Mouse (Mus musculus) right cerebral cortex, adult 2 months (tissue): Measurements from ENCODE around the gene Ctnnd2.

Source experiments
- DNase-seq, 2 experiments: peaks; one replicate each; pipeline ENCODE4 v3.0.0; 2021 to 2022; ENCODE audit warnings: low spot score in 2 of 2

Ctnnd2 gene

GRCm38 (mm10) chr15:30384386-30384785 lies 212.0 kb downstream of the Ctnnd2 start:
- no peak for DNase-seq

GRCm38 (mm10) chr15:30386489-30386888 lies 214.1 kb downstream of the Ctnnd2 start:
- DNase-seq, result no peak

- DNase-seq, result no peak
These were observed 214.9 kb downstream of the Ctnnd2 start for GRCm38 (mm10) chr15:30387244-30387643.

GRCm38 (mm10) chr15:30401111-30401510 lies 228.7 kb downstream of the Ctnnd2 start:
- no peak for DNase-seq

- no peak for DNase-seq
These were observed 233.9 kb downstream of the Ctnnd2 start for GRCm38 (mm10) chr15:30406254-30406653.

GRCm38 (mm10) chr15:30423146-30423545 lies 250.8 kb downstream of the Ctnnd2 start:
- DNase-seq, result no peak

GRCm38 (mm10) chr15:30424290-30424689 lies 251.9 kb downstream of the Ctnnd2 start:
- DNase-seq, result peak; percentile 44 to 56

- peak in 1 of 2 experiments; percentile 55 for DNase-seq
These were observed 254.9 kb downstream of the Ctnnd2 start for GRCm38 (mm10) chr15:30427342-30427741.

GRCm38 (mm10) chr15:30439045-30439444 lies 266.7 kb downstream of the Ctnnd2 start:
- no peak for DNase-seq

GRCm38 (mm10) chr15:30450765-30451164 lies 278.4 kb downstream of the Ctnnd2 start:
- DNase-seq, result peak in 1 of 2 experiments; percentile 49

- no peak for DNase-seq
These were observed 279.5 kb downstream of the Ctnnd2 start for GRCm38 (mm10) chr15:30451921-30452320.

GRCm38 (mm10) chr15:30457541-30458250 lies 285.3 kb downstream of the Ctnnd2 start:
- DNase-seq, result no peak

- no peak for DNase-seq
These were observed 286.3 kb downstream of the Ctnnd2 start for GRCm38 (mm10) chr15:30458671-30459070.

GRCm38 (mm10) chr15:30460341-30461125 lies 288.1 kb downstream of the Ctnnd2 start:
- DNase-seq, result no peak

- DNase-seq, result no peak
These were observed 290.5 kb downstream of the Ctnnd2 start for GRCm38 (mm10) chr15:30462804-30463423.

GRCm38 (mm10) chr15:30463471-30464047 lies 291.2 kb downstream of the Ctnnd2 start:
- no peak for DNase-seq

GRCm38 (mm10) chr15:30466950-30467543 lies 294.7 kb downstream of the Ctnnd2 start:
- no peak for DNase-seq

GRCm38 (mm10) chr15:30468773-30469172 lies 296.4 kb downstream of the Ctnnd2 start:
- no peak for DNase-seq

GRCm38 (mm10) chr15:30471280-30471966 lies 299.0 kb downstream of the Ctnnd2 start:
- no peak for DNase-seq

- peak; percentile 44 to 56 for DNase-seq
These were observed 308.3 kb downstream of the Ctnnd2 start for GRCm38 (mm10) chr15:30480676-30481075.

- no peak for DNase-seq
These were observed 334.1 kb downstream of the Ctnnd2 start for GRCm38 (mm10) chr15:30506476-30506875.
